Mouse (Mus musculus): ENCODE measurements around the gene Pdlim3. TPM values are rescaled to one million over a fixed set of nuclear protein-coding genes. Genes with fewer than 3 reads are reported as not detected.
"Not testable (repeated sequence)": the region's sequence is repeated elsewhere in the genome, so short reads cannot be mapped to it uniquely, and the experiment has no call there.

The Pdlim3 gene
- polyA plus RNA-seq, 1 experiment from 2014 or later = 30.5 TPM

DNA sequence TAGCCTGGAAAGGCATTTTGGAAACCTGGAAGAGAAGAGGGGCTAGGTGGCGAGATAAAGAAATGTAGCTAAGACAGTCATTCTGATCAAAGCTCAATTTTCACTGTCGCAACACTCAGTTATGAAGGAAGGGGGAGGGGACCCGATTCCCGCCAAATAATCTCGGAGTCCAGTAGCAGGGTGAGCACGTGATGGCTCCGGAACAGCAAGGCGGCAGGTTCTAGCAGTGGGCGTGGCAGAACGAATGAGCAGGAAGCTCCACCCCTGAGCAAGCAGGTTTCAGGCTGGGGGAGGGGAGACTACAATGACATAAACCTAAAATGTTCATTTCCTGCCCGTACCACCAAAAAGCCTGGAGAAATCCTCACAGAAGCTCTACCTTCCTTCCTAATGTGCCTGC, 13.7 kb upstream of the Pdlim3 start:
- H3K36me3 ChIP-seq (ENCODE audit: control insufficient read depth, insufficient read depth, low read length); H3K4me3 ChIP-seq (replicated peaks; ENCODE audit: low read depth, low read length); H3K4me1 ChIP-seq (ENCODE audit: control insufficient read depth, insufficient read depth, low read length); ATAC-seq (ENCODE audit: low FRiP score, low TSS enrichment); DNase-seq; H3K4me2 ChIP-seq (ENCODE audit: low read length); H3K27me3 ChIP-seq (ENCODE audit: control insufficient read depth, insufficient read depth, low read length); H3K9me3 ChIP-seq (ENCODE audit: control insufficient read depth, low read length); H3K9ac ChIP-seq (replicated peaks; ENCODE audit: low read length); H3K27ac ChIP-seq (replicated peaks; ENCODE audit: low read depth, low read length): not testable (repeated sequence)
- WGBS = 82% methylated on average over 11 of the region's 11 CpGs

DNA sequence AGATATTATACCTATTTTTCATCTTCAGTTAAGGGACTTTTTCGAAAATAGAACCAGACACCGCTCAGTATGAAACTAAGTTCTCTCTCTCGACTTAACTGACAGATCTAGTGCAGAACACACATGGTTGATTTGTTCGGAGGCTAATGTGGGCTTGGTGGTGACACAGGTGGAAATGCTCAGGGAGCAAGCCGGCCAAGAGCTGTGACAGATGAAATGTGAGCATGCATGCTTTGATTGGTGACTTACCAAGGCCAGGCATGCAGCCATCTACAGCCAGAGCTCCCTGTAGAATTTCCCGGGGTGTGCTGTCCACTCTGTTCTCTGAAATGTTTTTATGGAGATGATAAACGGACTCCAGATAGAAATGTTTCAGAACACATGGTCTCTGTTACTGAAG, 13.2 kb upstream of the Pdlim3 start:
- Histone ChIP-seq H3K4me1 (ENCODE audit: control insufficient read depth, insufficient read depth, low read length) (peaks cover 5% of the 10 kb centered on the region; the same call in 1 of the 2 replicates), H3K9ac (replicated peaks; ENCODE audit: low read length) (no peak overlapping the region), H3K9me3 (ENCODE audit: control insufficient read depth, low read length) (no peaks in the 10 kb centered on the region), H3K27me3 (ENCODE audit: control insufficient read depth, insufficient read depth, low read length) (no peaks in the 10 kb centered on the region), H3K36me3 (ENCODE audit: control insufficient read depth, insufficient read depth, low read length) (no peaks in the 10 kb centered on the region), H3K4me2 (ENCODE audit: low read length) (no peak overlapping the region), H3K27ac (replicated peaks; ENCODE audit: low read depth, low read length) (no peak overlapping the region), H3K4me3 (replicated peaks; ENCODE audit: low read depth, low read length) (no peak overlapping the region)
- ATAC-seq (ENCODE audit: low FRiP score, low TSS enrichment) = no peak
- WGBS = 90% methylated on average over 7 of the region's 7 CpGs
- no peak for DNase-seq

DNA sequence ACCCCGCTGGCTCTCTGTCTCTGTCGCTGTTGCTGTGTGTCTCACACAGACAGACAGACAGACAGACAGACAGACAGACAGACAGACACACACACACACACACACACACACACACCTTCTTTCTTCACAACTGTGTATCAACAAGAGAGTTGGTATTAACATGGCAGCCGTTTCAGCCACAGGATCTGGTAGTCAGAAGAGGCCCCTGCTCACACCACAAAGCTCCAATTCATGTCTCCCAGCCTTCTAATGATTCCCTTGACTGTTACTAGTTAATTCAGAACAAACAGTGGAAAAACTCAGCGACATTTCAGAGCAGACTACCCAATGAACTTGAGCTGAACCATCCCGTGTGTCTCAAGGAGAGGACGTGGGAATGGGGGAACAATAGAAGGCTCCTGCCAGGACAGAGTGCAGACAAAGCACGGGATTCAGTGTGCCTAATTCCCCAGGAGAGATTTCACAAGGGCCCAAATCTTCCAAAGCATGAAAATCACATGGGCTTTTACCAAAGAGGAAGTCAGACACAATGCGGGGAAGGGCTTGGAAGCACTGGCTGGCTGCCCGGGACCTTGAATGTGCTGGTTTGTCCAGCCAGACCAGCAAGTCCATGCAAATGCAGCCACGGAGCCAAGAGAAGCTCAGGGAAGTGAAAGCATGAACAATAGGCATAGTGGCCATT, 10.2 kb upstream of the Pdlim3 start:
- Histone ChIP-seq H3K4me1 (ENCODE audit: control insufficient read depth, insufficient read depth, low read length) (peaks cover 5% of the 10 kb centered on the region; the same call in 1 of the 2 replicates), H3K4me2 (ENCODE audit: low read length) (peak overlapping the region; percentile 25; the same call in 1 of the 2 replicates), H3K9ac (replicated peaks; ENCODE audit: low read length) (no peak overlapping the region; the same call in 1 of the 2 replicates), H3K36me3 (ENCODE audit: control insufficient read depth, insufficient read depth, low read length) (no peaks in the 10 kb centered on the region), H3K4me3 (replicated peaks; ENCODE audit: low read depth, low read length) (no peak overlapping the region), H3K27me3 (ENCODE audit: control insufficient read depth, insufficient read depth, low read length) (no peaks in the 10 kb centered on the region), H3K9me3 (ENCODE audit: control insufficient read depth, low read length) (no peaks in the 10 kb centered on the region), H3K27ac (replicated peaks; ENCODE audit: low read depth, low read length) (peak overlapping the region; percentile 68)
- peak; percentile 85 for ATAC-seq (ENCODE audit: low FRiP score, low TSS enrichment)
- WGBS = 9% methylated on average over 10 of the region's 10 CpGs
- peak; percentile 88 for DNase-seq

DNA sequence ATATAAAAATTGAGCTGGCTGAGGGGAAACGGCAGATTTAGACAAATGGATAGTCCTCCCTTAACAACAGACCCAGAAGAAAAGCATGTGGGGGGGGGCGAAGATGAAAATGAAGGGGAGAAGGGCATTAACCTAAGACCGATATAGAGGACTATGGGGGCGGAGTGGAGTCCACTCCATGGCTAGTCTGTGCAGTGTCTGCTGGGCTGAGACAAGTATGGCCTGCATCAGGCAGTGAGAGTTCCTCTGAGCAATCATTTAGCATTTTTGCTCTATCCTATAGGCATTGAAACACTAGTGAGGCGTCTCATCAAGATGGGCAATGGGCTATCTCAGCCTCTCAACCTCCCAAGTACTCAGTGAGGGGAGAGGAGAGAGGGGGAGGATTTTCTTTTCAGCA, 8.9 kb upstream of the Pdlim3 start:
- peak; percentile 46; the same call in 1 of the 2 replicates for ATAC-seq (ENCODE audit: low FRiP score, low TSS enrichment)
- no peak overlapping the region for H3K9ac ChIP-seq (replicated peaks; ENCODE audit: low read length)
- no peaks in the 10 kb centered on the region for H3K27me3 ChIP-seq (ENCODE audit: control insufficient read depth, insufficient read depth, low read length)
- H3K36me3 ChIP-seq (ENCODE audit: control insufficient read depth, insufficient read depth, low read length) = no peaks in the 10 kb centered on the region
- H3K27ac ChIP-seq (replicated peaks; ENCODE audit: low read depth, low read length) = no peak overlapping the region
- H3K4me2 ChIP-seq (ENCODE audit: low read length) = no peak overlapping the region
- H3K9me3 ChIP-seq (ENCODE audit: control insufficient read depth, low read length) = no peaks in the 10 kb centered on the region
- peak; percentile 12 for DNase-seq
- 43% methylated on average over 5 of the region's 5 CpGs for WGBS
- H3K4me3 ChIP-seq (replicated peaks; ENCODE audit: low read depth, low read length) = no peak overlapping the region
- H3K4me1 ChIP-seq (ENCODE audit: control insufficient read depth, insufficient read depth, low read length) = peaks cover 5% of the 10 kb centered on the region; the same call in 1 of the 2 replicates

DNA sequence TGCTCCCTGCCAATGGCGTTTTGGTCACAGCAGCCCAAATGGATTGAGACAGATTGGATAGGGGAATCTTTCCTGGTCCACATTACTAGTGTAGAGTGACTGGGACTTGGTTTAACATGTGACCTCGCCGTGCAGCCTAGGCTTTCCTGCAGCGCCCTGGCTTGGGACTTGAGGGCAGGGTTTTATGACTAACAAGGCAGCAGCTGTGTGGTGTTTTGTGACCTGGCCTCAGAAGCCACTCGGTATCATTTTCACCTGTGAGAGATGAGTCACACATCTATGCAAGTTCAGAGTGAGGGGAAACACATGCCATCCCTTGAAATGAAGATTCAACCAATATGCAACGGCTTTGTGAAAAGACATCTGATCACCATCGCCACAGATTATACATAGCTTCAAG, 7.6 kb upstream of the Pdlim3 start:
- ATAC-seq (ENCODE audit: low FRiP score, low TSS enrichment) (no peak), DNase-seq (no peak)
- Histone ChIP-seq H3K4me3 (replicated peaks; ENCODE audit: low read depth, low read length) (no peak overlapping the region), H3K4me1 (ENCODE audit: control insufficient read depth, insufficient read depth, low read length) (peaks cover 5% of the 10 kb centered on the region; the same call in 1 of the 2 replicates), H3K27ac (replicated peaks; ENCODE audit: low read depth, low read length) (no peak overlapping the region), H3K9ac (replicated peaks; ENCODE audit: low read length) (no peak overlapping the region), H3K27me3 (ENCODE audit: control insufficient read depth, insufficient read depth, low read length) (no peaks in the 10 kb centered on the region), H3K9me3 (ENCODE audit: control insufficient read depth, low read length) (no peaks in the 10 kb centered on the region), H3K36me3 (ENCODE audit: control insufficient read depth, insufficient read depth, low read length) (no peaks in the 10 kb centered on the region), H3K4me2 (ENCODE audit: low read length) (no peak overlapping the region)
- 95% methylated on average over 7 of the region's 7 CpGs for WGBS

DNA sequence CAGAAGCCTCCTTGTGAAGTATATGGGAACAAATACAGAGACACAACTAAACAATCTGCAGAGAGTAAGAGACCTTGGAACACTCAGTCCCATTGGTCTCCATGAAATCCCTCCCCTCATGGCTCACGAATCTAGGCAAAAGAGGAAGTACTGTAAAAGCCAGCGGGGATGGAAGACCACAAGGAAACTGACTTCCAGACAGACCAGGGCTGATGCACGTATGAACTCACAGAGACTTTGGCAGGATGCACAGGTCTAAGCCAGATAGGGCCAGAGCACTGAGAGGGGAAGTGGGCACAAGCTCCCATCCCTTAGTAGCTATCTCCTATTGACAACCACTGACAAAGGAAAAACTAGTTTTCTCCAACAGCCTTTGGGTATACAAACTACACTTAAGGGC, 4.8 kb upstream of the Pdlim3 start:
- ATAC-seq (ENCODE audit: low FRiP score, low TSS enrichment) (no peak), DNase-seq (no peak)
- H3K9me3 ChIP-seq (ENCODE audit: control insufficient read depth, low read length) = no peaks in the 10 kb centered on the region
- H3K9ac ChIP-seq (replicated peaks; ENCODE audit: low read length) = no peak overlapping the region
- WGBS = 89% methylated on average over 3 of the region's 3 CpGs
- H3K27ac ChIP-seq (replicated peaks; ENCODE audit: low read depth, low read length) = no peak overlapping the region
- H3K4me3 ChIP-seq (replicated peaks; ENCODE audit: low read depth, low read length) = no peak overlapping the region
- H3K4me2 ChIP-seq (ENCODE audit: low read length) = no peak overlapping the region
- H3K36me3 ChIP-seq (ENCODE audit: control insufficient read depth, insufficient read depth, low read length) = no peaks in the 10 kb centered on the region
- H3K27me3 ChIP-seq (ENCODE audit: control insufficient read depth, insufficient read depth, low read length) = 0 out of 2 replicates have a peak, but pooled peaks cover 10% of the 10 kb centered on the region
- H3K4me1 ChIP-seq (ENCODE audit: control insufficient read depth, insufficient read depth, low read length) = 0 out of 2 replicates have a peak, but pooled peaks cover 4% of the 10 kb centered on the region

DNA sequence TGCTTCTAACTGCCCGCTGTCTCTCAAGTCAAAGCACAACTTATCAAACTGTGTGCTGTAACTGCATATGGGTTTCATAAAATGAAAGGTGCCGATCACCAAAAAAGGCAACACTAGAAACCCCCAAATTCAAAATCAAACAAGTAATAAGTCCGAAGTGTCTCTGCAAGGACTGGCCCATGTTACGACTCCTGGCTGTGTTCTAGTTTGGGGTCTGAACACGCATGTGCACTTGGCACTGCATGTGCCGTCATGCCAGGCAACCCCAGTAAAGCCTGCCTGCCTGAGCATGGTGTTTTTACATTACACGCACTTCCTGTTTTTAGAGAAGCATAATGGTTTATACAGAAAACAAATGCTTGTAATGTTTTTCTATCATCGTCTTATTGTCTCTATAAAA, 3.5 kb upstream of the Pdlim3 start:
- Histone ChIP-seq H3K9me3 (ENCODE audit: control insufficient read depth, low read length) (no peaks in the 10 kb centered on the region), H3K4me3 (replicated peaks; ENCODE audit: low read depth, low read length) (no peak overlapping the region), H3K36me3 (ENCODE audit: control insufficient read depth, insufficient read depth, low read length) (no peaks in the 10 kb centered on the region), H3K9ac (replicated peaks; ENCODE audit: low read length) (no peak overlapping the region), H3K4me2 (ENCODE audit: low read length) (no peak overlapping the region), H3K27me3 (ENCODE audit: control insufficient read depth, insufficient read depth, low read length) (0 out of 2 replicates have a peak, but pooled peaks cover 13% of the 10 kb centered on the region), H3K27ac (replicated peaks; ENCODE audit: low read depth, low read length) (no peak overlapping the region), H3K4me1 (ENCODE audit: control insufficient read depth, insufficient read depth, low read length) (0 out of 2 replicates have a peak, but pooled peaks cover 7% of the 10 kb centered on the region)
- no peak for DNase-seq
- 94% methylated on average over 8 of the region's 8 CpGs for WGBS
- no peak for ATAC-seq (ENCODE audit: low FRiP score, low TSS enrichment)

DNA sequence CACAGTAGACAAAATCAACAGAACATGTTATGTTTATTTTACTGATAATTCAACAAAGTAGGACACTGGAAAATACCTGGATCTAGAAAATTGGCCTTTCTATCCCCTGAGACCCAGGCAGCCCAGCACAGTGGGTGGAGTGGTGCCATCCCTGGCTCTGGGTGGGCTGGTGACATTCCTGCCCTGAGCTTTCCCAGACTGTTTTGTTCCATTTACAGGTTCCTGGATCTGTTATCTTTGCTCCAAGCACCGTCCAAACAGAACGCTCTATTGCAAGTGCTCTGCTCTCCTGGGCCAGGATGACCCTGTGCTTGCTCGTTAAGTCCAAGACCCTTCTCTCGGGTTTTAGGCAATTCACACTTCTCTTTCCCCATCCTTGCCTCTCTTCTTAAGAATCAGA, 1.5 kb upstream of the Pdlim3 start:
- H3K4me3 ChIP-seq (replicated peaks; ENCODE audit: low read depth, low read length) = no peak overlapping the region

DNA sequence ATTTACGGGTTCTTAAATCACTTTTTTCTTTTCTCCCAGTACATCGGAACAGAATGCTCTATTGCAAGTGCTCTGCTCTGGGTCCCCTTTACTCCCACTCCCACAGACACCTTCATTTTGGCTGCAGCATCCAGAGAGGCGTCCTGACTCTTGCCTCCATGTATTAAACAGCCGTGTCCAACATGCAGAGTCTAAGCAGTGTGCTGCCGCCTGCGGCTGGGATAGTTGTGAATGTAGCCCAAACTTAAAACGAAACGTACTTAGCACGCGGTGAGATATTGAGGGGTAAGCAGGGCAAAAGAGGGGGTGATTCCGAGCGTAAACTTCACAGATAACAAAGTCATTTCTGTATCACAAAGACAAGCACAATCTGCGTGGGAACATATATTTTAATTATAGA, 709 bp upstream of the Pdlim3 start:
- Histone ChIP-seq H3K9ac (replicated peaks; ENCODE audit: low read length) (0 out of 2 replicates have a peak overlapping the region, but pooled peaks have one; percentile 9), H3K36me3 (ENCODE audit: control insufficient read depth, insufficient read depth, low read length) (no peaks in the 10 kb centered on the region), H3K9me3 (ENCODE audit: control insufficient read depth, low read length) (no peaks in the 10 kb centered on the region), H3K4me2 (ENCODE audit: low read length) (peak overlapping the region; percentile 55), H3K27me3 (ENCODE audit: control insufficient read depth, insufficient read depth, low read length) (0 out of 2 replicates have a peak, but pooled peaks cover 13% of the 10 kb centered on the region), H3K4me1 (ENCODE audit: control insufficient read depth, insufficient read depth, low read length) (0 out of 2 replicates have a peak, but pooled peaks cover 7% of the 10 kb centered on the region), H3K27ac (replicated peaks; ENCODE audit: low read depth, low read length) (no peak overlapping the region), H3K4me3 (replicated peaks; ENCODE audit: low read depth, low read length) (peak overlapping the region; percentile 25; the same call in 1 of the 2 replicates)
- WGBS = 14% methylated on average over 13 of the region's 13 CpGs
- DNase-seq (peak; percentile 58), ATAC-seq (ENCODE audit: low FRiP score, low TSS enrichment) (no peak; the same call in 1 of the 2 replicates)

More for the DNA sequence above, 1.5 kb upstream of the Pdlim3 start:
- no peak for DNase-seq
- Histone ChIP-seq H3K27me3 (ENCODE audit: control insufficient read depth, insufficient read depth, low read length) (0 out of 2 replicates have a peak, but pooled peaks cover 13% of the 10 kb centered on the region), H3K36me3 (ENCODE audit: control insufficient read depth, insufficient read depth, low read length) (no peaks in the 10 kb centered on the region), H3K27ac (replicated peaks; ENCODE audit: low read depth, low read length) (no peak overlapping the region), H3K4me2 (ENCODE audit: low read length) (no peak overlapping the region), H3K4me1 (ENCODE audit: control insufficient read depth, insufficient read depth, low read length) (0 out of 2 replicates have a peak, but pooled peaks cover 7% of the 10 kb centered on the region), H3K9me3 (ENCODE audit: control insufficient read depth, low read length) (no peaks in the 10 kb centered on the region), H3K9ac (replicated peaks; ENCODE audit: low read length) (no peak overlapping the region)
- ATAC-seq (ENCODE audit: low FRiP score, low TSS enrichment) = no peak
- WGBS = 62% methylated on average over 4 of the region's 4 CpGs
